Mouse (Mus musculus) heart, adult 18-20 months (tissue): ENCODE measurements at regions not wholly inside any gene's neighbourhood (a gene's known extent, or its start where the extent isn't known, plus 50 kb on each side); places are given as distances from the start of the nearest gene placed in this dataset.

Source experiments
- DNase-seq, 2 experiments: peaks; one replicate each; pipeline ENCODE4 v3.0.0; 2021 to 2022; ENCODE audit warnings: mixed read lengths in 1 of 2

- peak in 1 of 2 experiments; percentile 42 for DNase-seq
These were observed 142.8 kb upstream of the Jade1 start for GRCm38 (mm10) chr3:41412698-41413097.

GRCm38 (mm10) chr3:41408821-41409737, 146.5 kb upstream of the Jade1 start:
- DNase-seq: peak; percentile 47 to 64

- DNase-seq: peak; percentile 82 to 85
These were observed 147.1 kb upstream of the Jade1 start for GRCm38 (mm10) chr3:41408423-41408820.

- DNase-seq: no peak
These were observed 147.5 kb upstream of the Jade1 start for GRCm38 (mm10) chr3:41407988-41408387.

GRCm38 (mm10) chr3:41407520-41407919, 148.0 kb upstream of the Jade1 start:
- DNase-seq: no peak

GRCm38 (mm10) chr3:41401881-41402280, 153.7 kb upstream of the Jade1 start:
- peak in 1 of 2 experiments; percentile 27 for DNase-seq

GRCm38 (mm10) chr3:41389868-41390267, 165.7 kb upstream of the Jade1 start:
- no peak for DNase-seq

- no peak for DNase-seq
These were observed 167.9 kb upstream of the Jade1 start for GRCm38 (mm10) chr3:41387469-41388212.

- no peak for DNase-seq
These were observed 169.2 kb upstream of the Jade1 start for GRCm38 (mm10) chr3:41386299-41386698.

- peak in 1 of 2 experiments; percentile 39 for DNase-seq
These were observed 171.1 kb upstream of the Jade1 start for GRCm38 (mm10) chr3:41384410-41384809.

- DNase-seq: no peak
These were observed 177.0 kb upstream of the Jade1 start for GRCm38 (mm10) chr3:41378576-41378975.

- DNase-seq: no peak
These were observed 177.6 kb upstream of the Jade1 start for GRCm38 (mm10) chr3:41377826-41378406.

- DNase-seq: peak; percentile 54 to 72
These were observed 178.5 kb upstream of the Jade1 start for GRCm38 (mm10) chr3:41376848-41377582.

GRCm38 (mm10) chr3:41375230-41375930, 180.2 kb upstream of the Jade1 start:
- peak; percentile 40 to 56 for DNase-seq

- no peak for DNase-seq
These were observed 182.3 kb upstream of the Jade1 start for GRCm38 (mm10) chr3:41373198-41373597.

- peak; percentile 64 to 78 for DNase-seq
These were observed 187.0 kb upstream of the Jade1 start for GRCm38 (mm10) chr3:41368351-41369101.

GRCm38 (mm10) chr3:41366764-41367163, 188.8 kb upstream of the Jade1 start:
- peak; percentile 42 to 55 for DNase-seq

- peak; percentile 70 to 72 for DNase-seq
These were observed 189.3 kb upstream of the Jade1 start for GRCm38 (mm10) chr3:41366264-41366663.

GRCm38 (mm10) chr3:41365145-41365830, 190.2 kb upstream of the Jade1 start:
- no peak for DNase-seq

- no peak for DNase-seq
These were observed 191.6 kb upstream of the Jade1 start for GRCm38 (mm10) chr3:41363947-41364346.
